Mouse (Mus musculus): ENCODE data around the gene Ism1.

DNA sequence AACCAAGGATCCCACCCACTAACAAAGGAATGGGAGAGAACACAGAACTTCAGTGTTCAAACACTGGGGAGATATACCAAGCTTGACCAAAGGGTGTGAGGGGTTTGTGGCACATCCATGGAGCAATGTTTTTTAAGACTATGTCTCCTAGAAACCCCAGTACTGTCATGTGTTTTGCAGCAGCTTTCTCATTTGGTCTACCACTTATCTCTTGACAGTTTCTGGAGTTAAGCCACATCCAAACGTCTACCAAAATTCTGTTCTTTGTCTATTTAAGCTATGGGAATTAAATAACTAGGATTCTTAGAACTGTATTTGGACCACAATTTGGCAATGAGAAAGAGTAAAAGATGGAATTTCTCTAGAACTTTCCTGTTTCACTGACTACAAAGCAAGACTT, 106.5 kb downstream of the Ism1 start:
- TF ChIP-seq CTCF (IDR thresholded peaks at IDR 0.05) (no peak), EP300 (IDR thresholded peaks at IDR 0.05) (no peak; the same call in 1 of the 2 replicates)

All from lung, postnatal 0 days (tissue).